Mouse (Mus musculus) hindbrain, embryonic 14.5 days (tissue): Measurements from ENCODE around the gene Fer. TPM values are rescaled to one million over a fixed set of nuclear protein-coding genes. Genes with fewer than 3 reads are reported as not detected.

Experiments
- ATAC-seq: fragments of 200-750 bp; cut with Nextera tagmentation; 2 replicates; pipeline ENCODE4 v1.8.0; 2017; ENCODE audit warnings: moderate number of reproducible peaks, mild to moderate bottlenecking, moderate TSS enrichment, moderate library complexity; ENCODE audit not compliant: low FRiP score
- DNase-seq: peaks from one replicate; pipeline ENCODE4 v3.0.0-alpha.2; 2015; ENCODE audit warnings: low spot score
- H3K27ac ChIP-seq: fragments of 300-500 bp; sonication (generic); 2 replicates; pipeline ENCODE4 v1.5.1; 2014; ENCODE audit warnings: mild to moderate bottlenecking, moderate library complexity
- H3K27me3 ChIP-seq: fragments of 300-500 bp; sonication (generic); 2 replicates; pipeline ENCODE4 v1.6.1; 2014; ENCODE audit warnings: mild to moderate bottlenecking, low read length, mixed read lengths; ENCODE audit not compliant: control insufficient read depth, insufficient read depth
- H3K36me3 ChIP-seq: fragments of 300-500 bp; sonication (generic); replicated peaks from 2 replicates; pipeline ENCODE4 v1.6.1; 2014; ENCODE audit not compliant: control insufficient read depth, insufficient read depth
- H3K4me1 ChIP-seq: fragments of 300-500 bp; sonication (generic); replicated peaks from 2 replicates; pipeline ENCODE4 v1.6.1; 2014; ENCODE audit warnings: antibody characterized with exemption, low read length, mixed read lengths; ENCODE audit not compliant: control insufficient read depth, insufficient read depth
- H3K4me2 ChIP-seq: fragments of 300-500 bp; sonication (generic); replicated peaks from 2 replicates; pipeline ENCODE4 v1.6.1; 2014; ENCODE audit warnings: mild to moderate bottlenecking, moderate library complexity
- H3K4me3 ChIP-seq: fragments of 300-500 bp; sonication (generic); replicated peaks from 2 replicates; pipeline ENCODE4 v1.5.1; 2014; ENCODE audit warnings: mild to moderate bottlenecking, low read length
- H3K9ac ChIP-seq: fragments of 300-500 bp; sonication (generic); 2 replicates; pipeline ENCODE4 v1.6.1; 2014
- H3K9me3 ChIP-seq: fragments of 300-500 bp; sonication (generic); 2 replicates; pipeline ENCODE4 v1.6.1; 2016; ENCODE audit warnings: low read length; ENCODE audit not compliant: control insufficient read depth
- WGBS: fragments of 180-500 bp; shearing (Covaris S2); extraction: QIAGEN DNeasy Blood & Tissue Kit; methylation state at CpG from one replicate; pipeline ENCODE4 v1.1.7; 2014; 5-methylcytosine and 5-hydroxymethylcytosine counted together
- polyA plus RNA-seq: library from polyadenylated mRNA; unstranded; fragments of >200 nt; fragmentation: Nextera tagmentation; extraction: Ambion mirVana; gene quantifications from 2 replicates; pipeline ENCODE4 v1.2.1, GENCODE M21; 2014

Gene Fer
- polyA plus RNA-seq, 1 experiment from 2014 or later, result 35.8 TPM

DNA sequence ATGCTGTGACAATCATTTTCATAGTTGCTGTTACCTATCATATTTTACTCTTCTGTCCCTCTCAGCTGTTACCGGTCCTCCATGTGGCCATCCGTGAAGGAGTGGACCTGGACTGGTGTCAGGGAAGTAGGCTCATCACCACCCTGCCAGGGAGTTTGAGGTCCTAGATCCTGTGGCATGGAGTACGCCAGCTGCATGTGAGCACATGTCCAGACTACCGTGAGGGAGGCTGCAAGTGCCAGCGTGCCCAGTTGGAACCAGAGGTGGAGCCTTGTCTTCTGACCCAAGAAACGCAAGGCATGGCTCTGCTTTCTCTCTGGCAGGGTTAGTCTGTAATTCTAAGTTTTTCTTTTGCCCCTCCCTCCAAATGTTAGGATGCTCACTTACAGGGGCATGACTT, 155.4 kb downstream of the Fer start:
- Histone ChIP-seq H3K4me3 (no peak overlapping the region), H3K9ac (no peak overlapping the region), H3K36me3 (no peaks in the 10 kb centered on the region), H3K4me2 (no peak overlapping the region), H3K27ac (no peak overlapping the region), H3K4me1 (no peaks in the 10 kb centered on the region), H3K27me3 (no peaks in the 10 kb centered on the region), H3K9me3 (no peaks in the 10 kb centered on the region)
- no peak for ATAC-seq
- DNase-seq, result no peak
- 95% methylated on average over 6 of the region's 6 CpGs for WGBS

DNA sequence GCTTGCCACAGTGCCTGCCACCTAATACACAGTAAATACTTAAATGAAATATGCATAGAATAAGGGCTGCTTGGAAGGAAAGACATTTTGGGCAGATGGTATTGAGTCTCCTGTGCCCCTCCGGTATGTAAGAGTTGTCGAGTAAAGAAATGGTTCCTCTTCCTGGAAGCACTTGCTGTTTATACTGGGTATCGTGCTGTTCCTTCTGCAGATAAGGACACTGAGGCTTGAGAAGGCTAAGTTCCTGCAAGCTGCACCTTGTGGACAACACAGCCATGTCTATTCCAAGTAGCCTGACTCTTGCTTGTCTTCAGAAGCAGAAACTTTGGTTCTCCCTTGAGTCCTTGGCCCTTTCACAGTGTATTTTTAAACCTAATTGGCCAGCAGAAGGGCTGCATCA, 156.0 kb downstream of the Fer start:
- Histone ChIP-seq H3K27ac (no peak overlapping the region), H3K4me2 (no peak overlapping the region), H3K9me3 (no peaks in the 10 kb centered on the region), H3K4me3 (no peak overlapping the region), H3K4me1 (no peaks in the 10 kb centered on the region), H3K9ac (no peak overlapping the region), H3K27me3 (no peaks in the 10 kb centered on the region), H3K36me3 (no peaks in the 10 kb centered on the region)
- DNase-seq (no peak), ATAC-seq (no peak)
- 93% methylated on average over 3 of the region's 3 CpGs for WGBS

DNA sequence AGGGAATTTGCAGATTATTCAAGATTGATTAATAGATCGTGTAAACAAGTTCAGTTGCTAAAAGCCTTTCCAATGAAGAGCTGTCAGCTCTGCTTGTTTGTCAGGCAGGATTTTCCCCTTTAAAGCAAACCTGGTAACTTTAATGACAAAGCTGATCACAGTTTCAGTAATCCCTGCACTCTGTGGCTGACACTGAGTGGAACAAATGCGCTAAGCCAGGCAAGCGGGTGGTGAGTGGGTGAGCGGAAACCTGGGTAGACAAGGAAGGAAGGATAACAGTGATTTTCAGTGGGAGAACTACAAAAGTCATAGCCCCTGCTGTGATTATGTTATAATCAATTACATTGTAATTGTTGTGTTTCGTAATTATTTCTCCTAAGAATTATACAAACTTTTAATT, 156.8 kb downstream of the Fer start:
- no peaks in the 10 kb centered on the region for H3K9me3 ChIP-seq
- no peaks in the 10 kb centered on the region for H3K4me1 ChIP-seq
- H3K27ac ChIP-seq, result no peak overlapping the region
- ATAC-seq (no peak), DNase-seq (no peak)
- 75% methylated on average over 5 of the region's 5 CpGs for WGBS
- no peak overlapping the region for H3K9ac ChIP-seq
- no peaks in the 10 kb centered on the region for H3K36me3 ChIP-seq
- no peak overlapping the region for H3K4me3 ChIP-seq
- H3K4me2 ChIP-seq, result no peak overlapping the region
- no peaks in the 10 kb centered on the region for H3K27me3 ChIP-seq

DNA sequence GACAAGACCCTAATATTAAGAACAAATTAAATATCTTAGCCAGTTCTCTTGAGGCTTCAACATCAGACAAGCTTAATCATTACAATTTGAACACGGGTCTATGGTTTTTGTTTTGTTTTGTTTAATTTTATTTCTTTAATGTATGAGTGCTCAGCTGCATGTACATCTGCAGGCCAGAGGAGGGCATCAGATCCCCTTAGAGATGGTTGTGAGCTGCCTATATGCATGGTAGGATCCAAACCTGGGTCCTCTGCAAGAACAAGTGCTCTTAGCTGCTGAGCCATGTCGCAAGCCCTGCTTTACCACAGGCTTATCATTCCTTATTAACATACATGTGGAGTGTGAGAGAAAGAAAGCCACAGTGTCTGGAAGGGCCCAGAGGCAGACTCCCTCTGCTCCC, 163.6 kb downstream of the Fer start:
- DNase-seq (no peak), ATAC-seq (no peak)
- Histone ChIP-seq H3K4me1 (no peaks in the 10 kb centered on the region), H3K27me3 (no peaks in the 10 kb centered on the region), H3K4me3 (no peak overlapping the region), H3K9ac (no peak overlapping the region), H3K27ac (no peak overlapping the region), H3K36me3 (no peaks in the 10 kb centered on the region), H3K9me3 (no peaks in the 10 kb centered on the region), H3K4me2 (no peak overlapping the region)
- WGBS, result 67% methylated on average over 2 of the region's 2 CpGs

DNA sequence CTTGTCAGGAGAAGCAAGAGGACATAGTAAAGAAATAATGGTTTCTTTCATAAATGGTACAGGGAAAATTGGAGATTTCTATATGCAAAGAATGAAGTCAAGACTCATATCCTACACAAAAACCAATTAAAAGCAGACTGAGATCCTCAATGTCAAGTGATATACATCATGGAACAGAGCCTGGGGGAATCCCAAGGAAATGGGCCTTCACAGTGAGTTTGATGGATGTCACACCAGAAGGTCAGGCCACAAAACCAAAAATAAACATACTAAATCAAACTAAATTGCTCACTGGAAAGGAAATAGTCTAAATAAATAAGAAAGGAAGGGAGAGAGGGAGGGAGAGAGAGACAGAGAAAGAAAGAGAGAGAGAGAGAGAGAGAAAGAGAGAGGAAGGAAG, 178.9 kb downstream of the Fer start:
- ATAC-seq, result no peak
- no peaks in the 10 kb centered on the region for H3K9me3 ChIP-seq
- no peak overlapping the region for H3K4me3 ChIP-seq
- DNase-seq, result no peak
- H3K36me3 ChIP-seq, result peaks cover 8% of the 10 kb centered on the region
- H3K4me2 ChIP-seq, result no peak overlapping the region
- peaks cover 5% of the 10 kb centered on the region; the same call in 1 of the 2 replicates for H3K4me1 ChIP-seq
- H3K9ac ChIP-seq, result no peak overlapping the region
- no peak overlapping the region for H3K27ac ChIP-seq
- no peaks in the 10 kb centered on the region for H3K27me3 ChIP-seq

DNA sequence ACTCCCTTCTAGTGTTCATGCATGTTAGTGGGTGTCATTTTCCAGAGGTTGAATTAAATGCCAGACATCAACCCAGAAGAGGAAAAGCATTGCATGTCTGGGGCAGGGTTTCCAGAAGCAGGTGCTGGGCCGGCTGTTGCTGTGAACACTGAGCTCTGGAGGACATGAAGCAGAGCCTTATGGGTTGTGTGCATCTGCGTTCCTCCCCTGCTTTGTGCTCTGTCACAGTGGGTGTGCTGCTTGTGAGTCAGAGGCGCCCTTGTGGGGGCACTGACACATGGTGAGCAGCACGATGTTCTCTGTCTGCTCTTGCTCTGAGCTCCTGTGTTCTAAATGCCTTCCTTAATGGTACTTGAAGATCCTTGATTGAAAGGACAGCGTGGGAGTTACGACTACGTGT, 182.5 kb downstream of the Fer start:
- ATAC-seq (no peak; the same call in 1 of the 2 replicates), DNase-seq (no peak)
- H3K4me1 ChIP-seq, result peaks cover 5% of the 10 kb centered on the region; the same call in 1 of the 2 replicates
- no peak overlapping the region for H3K9ac ChIP-seq
- WGBS, result 49% methylated on average over 7 of the region's 7 CpGs
- no peak overlapping the region for H3K4me2 ChIP-seq
- H3K27ac ChIP-seq, result no peak overlapping the region
- no peak overlapping the region for H3K4me3 ChIP-seq
- H3K36me3 ChIP-seq, result no peaks in the 10 kb centered on the region
- H3K9me3 ChIP-seq, result no peaks in the 10 kb centered on the region
- no peaks in the 10 kb centered on the region for H3K27me3 ChIP-seq

DNA sequence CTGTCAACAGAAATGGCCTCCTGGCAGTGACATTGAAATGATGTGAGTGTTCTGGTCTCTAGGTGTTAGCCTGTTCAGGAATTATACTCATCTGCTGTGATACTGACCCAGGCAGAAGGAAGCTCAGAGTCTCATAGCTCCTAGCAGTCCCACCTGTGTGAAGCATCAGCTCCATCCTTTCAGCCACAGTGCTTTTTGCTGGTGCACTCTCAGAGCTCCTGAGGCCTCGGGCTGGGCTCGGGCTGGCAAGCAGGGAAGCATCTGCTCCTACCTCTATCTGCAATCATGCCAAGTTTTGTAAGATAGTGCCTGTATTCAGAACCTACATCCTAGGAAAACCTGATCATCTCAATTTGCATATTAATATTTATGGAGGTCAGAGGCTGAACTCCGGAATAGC, 183.7 kb downstream of the Fer start:
- no peaks in the 10 kb centered on the region for H3K27me3 ChIP-seq
- no peaks in the 10 kb centered on the region for H3K36me3 ChIP-seq
- H3K9ac ChIP-seq, result no peak overlapping the region
- DNase-seq, result no peak
- no peak for ATAC-seq
- no peak overlapping the region for H3K27ac ChIP-seq
- peaks cover 5% of the 10 kb centered on the region; the same call in 1 of the 2 replicates for H3K4me1 ChIP-seq
- H3K4me3 ChIP-seq, result no peak overlapping the region
- WGBS, result 73% methylated on average over 3 of the region's 3 CpGs
- no peaks in the 10 kb centered on the region for H3K9me3 ChIP-seq
- H3K4me2 ChIP-seq, result no peak overlapping the region

DNA sequence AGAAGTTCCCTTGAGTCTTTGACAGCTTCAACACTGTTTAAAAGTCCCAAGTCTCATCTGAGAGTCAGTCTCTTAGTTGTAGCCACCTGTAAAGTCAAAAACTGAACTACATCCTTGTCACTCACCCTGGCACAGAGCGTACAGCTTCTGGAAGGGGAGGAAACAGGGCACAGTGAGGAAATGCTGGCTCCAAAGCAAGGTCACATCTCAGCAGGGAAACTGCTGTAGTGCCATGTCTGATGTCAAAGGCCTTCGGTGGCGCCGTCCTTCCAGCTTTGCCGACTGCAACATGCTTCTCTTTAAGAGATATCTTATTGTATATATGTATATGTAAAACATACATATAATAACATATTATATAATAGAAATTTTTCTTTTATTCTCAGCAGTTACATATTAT, 188.0 kb downstream of the Fer start:
- no peaks in the 10 kb centered on the region for H3K4me1 ChIP-seq
- H3K4me3 ChIP-seq, result no peak overlapping the region
- DNase-seq (no peak), ATAC-seq (no peak)
- H3K36me3 ChIP-seq, result no peaks in the 10 kb centered on the region
- H3K9ac ChIP-seq, result no peak overlapping the region
- H3K9me3 ChIP-seq, result no peaks in the 10 kb centered on the region
- no peak overlapping the region for H3K4me2 ChIP-seq
- H3K27ac ChIP-seq, result no peak overlapping the region
- 82% methylated on average over 5 of the region's 5 CpGs for WGBS
- H3K27me3 ChIP-seq, result no peaks in the 10 kb centered on the region

DNA sequence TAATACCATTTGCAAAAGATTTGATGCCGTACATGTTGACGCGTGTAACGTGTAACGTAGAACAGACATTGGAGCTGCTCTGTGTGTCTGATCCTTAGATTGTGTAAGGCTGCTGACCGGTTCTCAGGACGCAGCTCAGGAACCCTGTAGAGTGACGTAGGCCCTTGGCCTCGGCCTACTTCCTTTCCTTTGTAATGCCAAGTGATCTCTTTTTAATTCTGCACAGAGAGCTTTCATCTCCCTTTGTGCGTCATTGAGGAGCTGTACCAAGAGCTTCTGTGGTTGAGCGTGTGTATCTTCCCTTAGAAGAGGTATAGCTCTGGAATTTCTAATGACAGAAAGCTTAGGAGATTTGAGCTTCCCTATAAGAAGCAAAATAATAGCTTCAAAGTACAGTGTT, 190.8 kb downstream of the Fer start:
- no peak overlapping the region for H3K4me3 ChIP-seq
- ATAC-seq (no peak), DNase-seq (no peak)
- no peak overlapping the region for H3K27ac ChIP-seq
- no peaks in the 10 kb centered on the region for H3K27me3 ChIP-seq
- H3K4me2 ChIP-seq, result no peak overlapping the region
- no peaks in the 10 kb centered on the region for H3K9me3 ChIP-seq
- no peak overlapping the region for H3K9ac ChIP-seq
- no peaks in the 10 kb centered on the region for H3K4me1 ChIP-seq
- WGBS, result 81% methylated on average over 11 of the region's 11 CpGs
- H3K36me3 ChIP-seq, result no peaks in the 10 kb centered on the region

DNA sequence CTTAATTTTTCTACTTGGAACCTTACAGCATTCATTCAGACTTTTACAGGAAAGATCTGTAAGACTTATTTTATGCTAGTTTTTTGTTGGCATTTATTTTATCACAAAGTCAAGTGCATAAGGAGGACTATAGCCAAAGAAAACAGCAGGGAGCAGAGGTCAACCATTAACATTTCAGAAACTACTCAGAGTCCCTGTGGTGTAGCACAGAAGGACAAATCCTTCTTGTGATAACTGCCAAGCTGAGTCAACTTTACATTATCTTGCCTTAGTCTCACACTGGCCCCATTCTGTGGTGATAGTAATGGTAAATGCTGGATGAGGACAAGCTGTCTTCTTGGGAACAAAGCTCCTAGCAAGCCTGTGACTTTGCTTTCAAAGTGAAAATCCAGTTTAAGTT, 197.7 kb downstream of the Fer start:
- H3K27ac ChIP-seq, result no peak overlapping the region
- ATAC-seq (no peak), DNase-seq (no peak)
- no peaks in the 10 kb centered on the region for H3K36me3 ChIP-seq
- no peak overlapping the region for H3K4me3 ChIP-seq
- H3K27me3 ChIP-seq, result no peaks in the 10 kb centered on the region
- H3K9ac ChIP-seq, result no peak overlapping the region
- H3K4me1 ChIP-seq, result no peaks in the 10 kb centered on the region
- no peaks in the 10 kb centered on the region for H3K9me3 ChIP-seq
- H3K4me2 ChIP-seq, result no peak overlapping the region
